10 mouse cellular contexts compared by ENCODE assay signal in the genomic region with DNA sequence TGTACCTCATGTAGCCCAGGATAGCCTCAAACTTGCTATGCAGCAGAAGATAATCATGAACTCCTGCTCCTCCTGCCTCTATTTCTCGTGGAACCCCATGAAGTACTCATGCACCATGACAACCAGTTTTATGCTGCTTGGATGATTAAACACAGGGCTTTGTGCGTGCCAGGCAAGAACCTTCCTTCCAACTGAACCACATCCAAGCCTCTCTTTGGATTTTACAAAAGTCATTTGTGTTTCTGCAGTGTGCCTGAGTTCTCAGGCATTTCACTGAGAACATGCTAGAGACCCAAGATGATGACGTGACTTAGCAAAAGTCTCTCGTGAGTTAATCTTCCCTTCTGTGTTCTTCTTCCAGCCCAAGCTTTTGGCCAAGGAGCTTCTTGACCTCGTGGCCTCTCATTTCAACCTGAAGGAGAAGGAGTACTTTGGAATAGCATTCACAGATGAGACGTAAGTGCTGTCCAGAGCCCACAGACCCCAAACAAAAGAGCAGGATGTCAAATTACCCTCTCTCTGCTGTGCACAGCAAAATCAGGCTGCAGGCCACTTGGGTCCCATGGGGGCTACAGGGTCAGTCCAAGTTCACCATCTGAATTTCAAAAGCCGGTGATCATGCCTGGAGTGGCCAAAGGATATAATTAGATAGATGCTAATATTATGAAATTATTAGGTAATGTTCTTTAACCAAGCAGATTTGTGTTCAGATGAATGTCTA.
A peak's percentile ranks its signal among the peaks of the same experiment; 100 is the strongest.
DNase-seq lines count a peak whose midpoint lies in the region; ATAC-seq lines count a peak whose summit lies in the region.
"Had no signal": no experiment of that assay in that cellular context is flagged by ENCODE, and none has a peak within 500 bp of the region (broad histone marks: within the 10 kb centered on the region; RNA-seq: fewer than 3 reads in every experiment).

No protein-coding gene starts in this region.

- no peaks in the 10 kb centered on the region for H3K27me3 ChIP-seq in forebrain, embryonic 16.5 days (replicated peaks; ENCODE audit: control insufficient read depth, insufficient read depth, low read length)
- no peaks in the 10 kb centered on the region for H3K27me3 ChIP-seq in forebrain, embryonic 13.5 days
- no peaks in the 10 kb centered on the region for H3K27me3 ChIP-seq in limb, embryonic 15.5 days
- no peaks in the 10 kb centered on the region for H3K27me3 ChIP-seq in limb, embryonic 10.5 days (ENCODE audit: low read depth, poor library complexity, severe bottlenecking)

- WGBS in forebrain, embryonic 16.5 days, result 64% methylated on average over 7 of the region's 7 CpGs
- WGBS in forebrain, embryonic 13.5 days, result 80% methylated on average over 7 of the region's 7 CpGs
- WGBS in limb, embryonic 15.5 days, result 61% methylated on average over 7 of the region's 7 CpGs
- WGBS in limb, embryonic 10.5 days, result 83% methylated on average over 7 of the region's 7 CpGs

- H3K9ac ChIP-seq in forebrain, embryonic 16.5 days (replicated peaks; ENCODE audit: low read depth, low read length), result no peak overlapping the region
- no peak overlapping the region for H3K9ac ChIP-seq in forebrain, embryonic 13.5 days
- no peak overlapping the region for H3K9ac ChIP-seq in limb, embryonic 15.5 days

- peak; percentile 55 for ATAC-seq in forebrain, embryonic 16.5 days
- ATAC-seq in forebrain, embryonic 13.5 days, result no peak
- no peak for ATAC-seq in limb, embryonic 15.5 days (ENCODE audit: insufficient number of reproducible peaks, low FRiP score, low TSS enrichment, low read depth)
- ATAC-seq: CD4-positive, CD25-positive, alpha-beta regulatory T cell, adult 4 months had no signal

- DNase-seq in limb, embryonic 10.5 days (ENCODE audit: low spot score), result no peak
- peak; percentile 56 for DNase-seq in gastrocnemius, adult 18-20 months (ENCODE audit: low spot score)
- DNase-seq in heart, postnatal 4 days, result peak; percentile 72
- no peak for DNase-seq in retina, postnatal 1 day
- no peak for DNase-seq in thymus, postnatal 25 days

- peaks cover 16% of the 10 kb centered on the region for H3K4me1 ChIP-seq in forebrain, embryonic 16.5 days (replicated peaks; ENCODE audit: control insufficient read depth, insufficient read depth, low read length)
- H3K4me1 ChIP-seq in forebrain, embryonic 13.5 days, result 0 out of 2 replicates have a peak, but pooled peaks cover 7% of the 10 kb centered on the region
- H3K4me1 ChIP-seq in limb, embryonic 15.5 days, result peaks cover 32% of the 10 kb centered on the region
- H3K4me1 ChIP-seq in limb, embryonic 10.5 days, result peaks cover 20% of the 10 kb centered on the region

- no peak overlapping the region for H3K4me2 ChIP-seq in forebrain, embryonic 16.5 days (ENCODE audit: low read length)
- H3K4me2 ChIP-seq in forebrain, embryonic 13.5 days, result no peak overlapping the region
- H3K4me2 ChIP-seq in limb, embryonic 15.5 days, result no peak overlapping the region

- 0 out of 2 replicates have a peak, but pooled peaks cover 7% of the 10 kb centered on the region for H3K36me3 ChIP-seq in forebrain, embryonic 16.5 days (ENCODE audit: control insufficient read depth, insufficient read depth)
- peaks cover 27% of the 10 kb centered on the region for H3K36me3 ChIP-seq in forebrain, embryonic 13.5 days (ENCODE audit: poor library complexity, severe bottlenecking)
- no peaks in the 10 kb centered on the region for H3K36me3 ChIP-seq in limb, embryonic 15.5 days
- peaks cover 79% of the 10 kb centered on the region for H3K36me3 ChIP-seq in limb, embryonic 10.5 days

- H3K4me3 ChIP-seq in forebrain, embryonic 16.5 days (replicated peaks; ENCODE audit: low read length), result no peak overlapping the region
- H3K4me3 ChIP-seq in forebrain, embryonic 13.5 days, result no peak overlapping the region
- no peak overlapping the region for H3K4me3 ChIP-seq in limb, embryonic 15.5 days
- no peak overlapping the region for H3K4me3 ChIP-seq in limb, embryonic 10.5 days
- H3K4me3 ChIP-seq: megakaryocyte, embryonic 14.5 days had no signal

- H3K27ac ChIP-seq in forebrain, embryonic 16.5 days (ENCODE audit: low read length), result no peak overlapping the region
- no peak overlapping the region for H3K27ac ChIP-seq in forebrain, embryonic 13.5 days
- peak overlapping the region; percentile 57 for H3K27ac ChIP-seq in limb, embryonic 15.5 days
- no peak overlapping the region for H3K27ac ChIP-seq in limb, embryonic 10.5 days

- 0 out of 2 replicates have a peak, but pooled peaks cover 3% of the 10 kb centered on the region for H3K9me3 ChIP-seq in forebrain, embryonic 16.5 days (ENCODE audit: control insufficient read depth, low read length)
- peaks cover 14% of the 10 kb centered on the region for H3K9me3 ChIP-seq in forebrain, embryonic 13.5 days (replicated peaks)
- no peaks in the 10 kb centered on the region for H3K9me3 ChIP-seq in limb, embryonic 15.5 days
- H3K9me3 ChIP-seq in limb, embryonic 10.5 days (replicated peaks), result 0 out of 2 replicates have a peak, but pooled peaks cover 5% of the 10 kb centered on the region

Comparison
In these comparisons a context has a peak if more than half of its experiments do, and no peak if none do; other contexts are left out.
1. DNase-seq: peak in gastrocnemius, adult 18-20 months (single experiment) and heart, postnatal 4 days (single experiment); none in limb, embryonic 10.5 days (single experiment), retina, postnatal 1 day (single experiment) and thymus, postnatal 25 days (single experiment).